Mouse (Mus musculus) Patski (cell line): Measurements from ENCODE around the gene Rex1bd. TPM values are rescaled to one million over a fixed set of nuclear protein-coding genes. Genes with fewer than 3 reads are reported as not detected.
A peak's percentile ranks its signal among the peaks of the same experiment; 100 is the strongest.
"Not testable (repeated sequence)": the region's sequence is repeated elsewhere in the genome, so short reads cannot be mapped to it uniquely, and the experiment has no call there.

ENCODE experiments used
- ATAC-seq: fragments of 100-300 bp; one replicate; pipeline ENCODE4 v1.8.0; 2021
- CTCF ChIA-PET: fragments of 350-600 bp; sonication (Branson Sonifier 250); formaldehyde crosslinking; loops from one replicate; lab custom pipeline; 2022; ENCODE audit warnings: inconsistent platforms; lab: Charles Lee
- POLR2A ChIA-PET: fragments of 350-600 bp; sonication (Branson Sonifier 250); formaldehyde crosslinking; loops from one replicate; lab custom pipeline; 2022; ENCODE audit warnings: antibody characterized with exemption, inconsistent platforms; lab: Charles Lee
- DNase-seq: peaks from one replicate; pipeline ENCODE4 v3.0.0-alpha.2; 2011; ENCODE audit warnings: low read depth, low spot score
- H3K27me3 ChIP-seq: fragments of 371-371 bp; one replicate; pipeline ENCODE4 v1.5.1; 2021
- CTCF ChIP-seq: fragments of 100-300 bp; IDR thresholded peaks from one replicate; pipeline ENCODE4 v1.5.1; 2021
- in situ Hi-C: fragments of 300-500 bp; cut with MboI; formaldehyde crosslinking; loops from 3 replicates; pipeline ENCODE4 v1.11.1; 2018; ENCODE audit warnings: low pct_unique_long_range_greater_than_20kb, mixed read lengths
- polyA plus RNA-seq: library from polyadenylated mRNA; unstranded; gene quantifications from one replicate; pipeline ENCODE4 v1.2.3, GENCODE M21; 2021

Rex1bd gene
- polyA plus RNA-seq, 1 experiment from 2014 or later: 93.9 TPM

GRCm38 (mm10) chr8:70517940-70518643, 11.5 kb upstream of the Rex1bd start:
- DNase-seq: no peak
- ATAC-seq: no peak
- ChIA-PET POLR2A (interaction anchor here (0.8 kb wide), 1 partner anchor 8 kb away, joined by 3 read pairs; the partner anchor contains the start of gene Uba52), CTCF (interaction anchor here (1.0 kb wide), 1 partner anchor 131 kb away, joined by 3 read pairs; no protein-coding TSS in a partner anchor)
- no peak for TF ChIP-seq CTCF
- H3K27me3 ChIP-seq: no peaks in the 10 kb centered on the region
- in situ Hi-C loops: no loop called here

- no peak for ATAC-seq
- in situ Hi-C loops: no loop called here
- CTCF ChIA-PET: no interaction called here
- POLR2A ChIA-PET: no interaction called here
- no peaks in the 10 kb centered on the region for H3K27me3 ChIP-seq
- TF ChIP-seq CTCF: no peak
- no peak for DNase-seq
These were observed 6.9 kb upstream of the Rex1bd start for GRCm38 (mm10) chr8:70513441-70513840.

- ATAC-seq (no peak), DNase-seq (no peak)
- ChIA-PET POLR2A (no interaction called here), CTCF (no interaction called here)
- in situ Hi-C loops: no loop called here
- no peaks in the 10 kb centered on the region for H3K27me3 ChIP-seq
- TF ChIP-seq CTCF: no peak
These were observed 5.8 kb upstream of the Rex1bd start for GRCm38 (mm10) chr8:70512253-70512903.

DNA sequence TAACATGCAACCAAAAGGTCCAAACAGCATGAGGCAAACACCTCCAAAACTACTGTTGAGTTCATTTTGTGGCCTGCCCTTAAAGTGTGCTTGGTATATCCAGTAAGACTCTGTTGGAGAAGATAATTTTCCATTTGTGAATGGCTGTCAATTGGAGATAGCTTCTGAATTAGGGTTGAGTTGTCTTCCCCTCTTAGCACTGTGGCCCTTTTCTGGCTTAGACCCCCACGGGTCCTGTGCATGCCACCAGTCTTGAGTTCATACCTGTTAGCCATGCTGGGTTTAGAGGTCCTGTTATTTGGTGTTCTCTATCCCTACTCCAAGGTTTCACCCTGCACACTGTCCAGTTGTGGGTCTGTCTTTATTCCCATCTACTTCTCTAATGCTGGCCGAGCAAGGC, 5.2 kb upstream of the Rex1bd start:
- ATAC-seq (no peak), DNase-seq (no peak)
- no peaks in the 10 kb centered on the region for H3K27me3 ChIP-seq
- in situ Hi-C loops: no loop called here
- ChIA-PET CTCF (interaction anchor here (1.7 kb wide), 1 partner anchor 9 kb away, joined by 5 read pairs; no protein-coding TSS in a partner anchor), POLR2A (interaction anchor here (0.7 to 2.7 kb wide), 4 partner anchors 8 to 80 kb away, joined by 3 to 15 read pairs (median 4); partner anchors contain the start of gene Ell)
- no peak for TF ChIP-seq CTCF

GRCm38 (mm10) chr8:70511174-70511573, 4.6 kb upstream of the Rex1bd start:
- ATAC-seq, in situ Hi-C loops, DNase-seq, H3K27me3 ChIP-seq: not testable (repeated sequence)
- CTCF ChIA-PET: interaction anchor here (1.7 kb wide), 1 partner anchor 9 kb away, joined by 5 read pairs; no protein-coding TSS in a partner anchor
- POLR2A ChIA-PET: interaction anchor here (0.7 to 2.7 kb wide), 4 partner anchors 9 to 79 kb away, joined by 3 to 15 read pairs (median 4); partner anchors contain the start of gene Ell

GRCm38 (mm10) chr8:70510228-70510915, 3.8 kb upstream of the Rex1bd start, which contains the start of gene Uba52:
TSS of gene Uba52 (minus strand) at chr8:70510801.
- in situ Hi-C loops: no loop called here
- TF ChIP-seq CTCF: no peak
- DNase-seq: peak; percentile 64
- H3K27me3 ChIP-seq: no peaks in the 10 kb centered on the region
- ATAC-seq: peak; percentile 58
- ChIA-PET CTCF (interaction anchor here (1.0 to 1.7 kb wide), 3 partner anchors 10 to 100 kb away, joined by 3 to 5 read pairs (median 3); no protein-coding TSS in a partner anchor), POLR2A (interaction anchor here (0.6 to 2.7 kb wide), 6 partner anchors 8 to 99 kb away, joined by 3 to 15 read pairs (median 3); partner anchors contain the start of gene Ell)

- POLR2A ChIA-PET: interaction anchor here (0.6 to 2.7 kb wide), 7 partner anchors 11 to 195 kb away, joined by 3 to 15 read pairs (median 3); partner anchors contain the start of gene Ell
- TF ChIP-seq CTCF: no peak
- no peak for DNase-seq
These were observed 2.9 kb upstream of the Rex1bd start for GRCm38 (mm10) chr8:70509281-70509952.

DNA sequence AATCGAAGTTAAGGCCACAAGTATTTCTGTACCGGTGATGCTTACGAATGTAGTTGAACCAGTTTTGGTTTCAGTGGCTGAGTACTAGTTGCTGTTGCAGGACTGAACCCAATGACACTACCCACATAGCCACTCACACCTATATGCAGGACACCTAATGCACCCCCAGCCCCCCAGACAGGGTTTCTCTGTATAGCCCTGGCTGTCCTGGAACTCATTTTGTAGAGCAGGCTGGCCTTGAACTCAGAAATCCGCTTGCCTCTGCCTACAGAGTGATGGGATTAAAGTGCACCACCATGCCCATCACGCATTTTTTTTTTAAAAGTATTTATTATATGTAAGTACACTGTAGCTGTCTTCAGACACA, 458 bp upstream of the Rex1bd start:
- POLR2A ChIA-PET: interaction anchor here (0.7 to 1.6 kb wide), 6 partner anchors 20 to 231 kb away, joined by 3 to 6 read pairs (median 4); partner anchors contain the start of genes Fkbp8 and Kxd1
- ATAC-seq (no peak), DNase-seq (no peak)
- TF ChIP-seq CTCF: no peak
- in situ Hi-C loops: no loop called here
- H3K27me3 ChIP-seq: no peaks in the 10 kb centered on the region
- CTCF ChIA-PET: interaction anchor here (1.2 to 2.5 kb wide), 3 partner anchors 13 to 154 kb away, joined by 3 to 7 read pairs (median 4); partner anchors contain the start of genes Crtc1 and Upf1

More at GRCm38 (mm10) chr8:70509281-70509952, 2.9 kb upstream of the Rex1bd start:
- H3K27me3 ChIP-seq: no peaks in the 10 kb centered on the region
- CTCF ChIA-PET: interaction anchor here (1.0 to 1.4 kb wide), 2 partner anchors 17 to 101 kb away, joined by 3 read pairs; no protein-coding TSS in a partner anchor
- in situ Hi-C loops: no loop called here
- no peak for ATAC-seq

DNA sequence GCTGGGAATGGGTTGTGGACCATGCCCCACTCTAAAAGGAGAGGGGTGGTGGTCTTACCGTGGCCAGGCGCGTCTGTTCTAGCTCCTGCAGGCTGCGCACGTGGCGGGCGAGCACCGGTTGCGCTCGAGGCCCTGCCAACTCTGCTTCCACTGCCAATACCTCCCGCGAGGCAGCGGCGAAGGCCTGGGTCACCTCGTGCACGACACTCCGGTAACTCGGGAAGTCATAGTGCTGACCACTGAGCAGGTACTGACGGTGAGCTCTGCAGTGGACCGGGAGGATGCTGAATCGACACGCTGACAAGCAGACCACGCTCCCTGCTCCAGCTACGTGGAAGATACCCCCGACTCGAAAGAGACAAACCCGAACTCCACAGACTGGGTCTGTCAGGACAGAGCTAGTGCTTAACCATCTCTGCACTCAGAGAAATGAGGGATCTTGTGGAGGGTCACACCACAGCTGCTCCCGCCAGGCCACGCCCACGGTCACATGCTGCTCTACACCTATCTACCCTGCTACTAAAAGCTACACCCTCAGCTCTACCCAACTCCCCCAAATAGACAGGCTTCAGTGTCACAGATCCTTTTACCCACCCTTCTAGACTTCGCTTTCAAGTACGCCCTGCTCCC, 739 bp downstream of the Rex1bd start:
- ChIA-PET CTCF (interaction anchor here (0.8 to 3.0 kb wide), 18 partner anchors 20 to 165 kb away, joined by 3 to 18 read pairs (median 4); partner anchors contain the start of gene Upf1), POLR2A (interaction anchor here (0.9 to 1.6 kb wide), 6 partner anchors 122 to 160 kb away, joined by 3 to 5 read pairs (median 4); partner anchors contain the start of gene Upf1)
- ATAC-seq: peak; percentile 9
- no peak for TF ChIP-seq CTCF
- no peak for DNase-seq
- no peaks in the 10 kb centered on the region for H3K27me3 ChIP-seq
- in situ Hi-C loops: no loop called here
